Mouse (Mus musculus) urinary bladder, postnatal 36 days (tissue): ENCODE measurements around the gene Mis18bp1.
"Not testable (repeated sequence)": the region's sequence is repeated elsewhere in the genome, so short reads cannot be mapped to it uniquely, and the experiment has no call there.

ENCODE experiments used
- DNase-seq, 2 experiments: peaks; one replicate each; pipeline ENCODE4 v3.0.0; 2022; ENCODE audit warnings: low spot score in 2 of 2, mixed read lengths in 1 of 2

Mis18bp1 gene

DNA sequence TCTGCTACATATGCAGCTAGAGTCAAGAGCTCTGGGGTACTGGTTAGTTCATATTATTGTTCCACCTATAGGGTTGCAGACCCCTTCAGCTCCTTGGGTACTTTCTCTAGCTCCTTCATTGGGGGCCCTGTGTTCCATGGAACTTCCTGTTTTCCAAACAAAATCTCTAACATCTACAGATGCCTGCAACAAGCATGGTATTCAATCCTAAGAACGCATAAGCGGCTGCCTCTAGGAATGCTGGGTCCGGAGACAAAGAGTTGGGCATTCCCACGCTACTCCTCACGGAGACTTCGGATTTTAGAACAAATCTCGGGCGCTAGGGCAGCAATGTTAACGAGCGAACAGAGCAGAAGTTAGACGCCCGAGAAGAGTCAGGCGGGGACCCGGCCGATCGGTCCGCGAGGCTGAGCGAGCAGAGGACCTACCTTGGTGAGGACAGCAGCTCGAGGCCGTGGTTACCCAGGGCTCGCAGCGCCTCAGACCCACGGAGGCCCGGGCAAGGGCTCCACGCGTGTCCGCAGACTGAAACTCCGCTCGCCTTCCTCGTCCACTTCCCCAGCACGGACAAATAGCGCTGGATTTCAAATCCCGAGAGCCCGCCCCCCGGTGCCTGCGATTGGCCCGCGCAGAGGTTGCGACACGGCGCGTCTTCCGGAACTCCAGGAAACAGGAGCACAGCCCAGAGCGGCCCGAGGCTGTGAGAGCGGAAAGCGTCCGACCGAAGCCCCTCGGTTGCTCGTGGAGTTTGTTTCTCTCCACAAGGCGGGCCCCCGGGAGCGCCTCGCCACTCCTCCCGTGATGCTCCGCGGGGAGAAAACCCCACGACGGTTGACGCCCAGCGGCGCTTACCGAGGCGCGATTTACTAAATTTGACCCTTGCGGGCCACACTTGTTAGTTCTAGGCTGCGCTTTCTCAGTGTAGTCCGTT, at the start of gene Mis18bp1:
Gene Mis18bp1, minus strand, starts transcription at position 584 of the 931 bp plus-strand sequence.
- peak; percentile 92 to 94 for DNase-seq

- DNase-seq, result no peak
Observed at GRCm38 (mm10) chr12:65216404-65216840, 44.0 kb upstream of the Mis18bp1 start.

DNA sequence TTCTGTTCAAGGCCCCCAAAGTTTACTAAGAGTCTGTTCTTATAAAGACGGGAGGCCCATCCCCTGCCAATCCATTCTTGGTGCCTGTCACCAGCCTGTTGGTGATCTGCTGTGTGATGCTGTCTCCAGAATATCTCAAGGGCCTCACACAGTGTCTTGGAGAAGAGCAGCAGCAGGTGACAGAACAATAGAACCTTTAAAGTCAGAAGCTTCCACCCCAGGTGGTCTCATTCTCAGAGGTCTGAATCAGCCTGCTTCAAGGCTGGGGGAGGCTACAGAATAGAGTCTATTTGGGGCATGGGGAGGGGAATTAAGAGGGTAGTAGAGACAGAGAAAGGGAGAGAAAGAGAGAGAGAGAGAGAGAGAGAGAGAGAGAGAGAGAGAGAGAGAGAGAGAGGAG, 34.0 kb upstream of the Mis18bp1 start:
- DNase-seq, result no peak

DNA sequence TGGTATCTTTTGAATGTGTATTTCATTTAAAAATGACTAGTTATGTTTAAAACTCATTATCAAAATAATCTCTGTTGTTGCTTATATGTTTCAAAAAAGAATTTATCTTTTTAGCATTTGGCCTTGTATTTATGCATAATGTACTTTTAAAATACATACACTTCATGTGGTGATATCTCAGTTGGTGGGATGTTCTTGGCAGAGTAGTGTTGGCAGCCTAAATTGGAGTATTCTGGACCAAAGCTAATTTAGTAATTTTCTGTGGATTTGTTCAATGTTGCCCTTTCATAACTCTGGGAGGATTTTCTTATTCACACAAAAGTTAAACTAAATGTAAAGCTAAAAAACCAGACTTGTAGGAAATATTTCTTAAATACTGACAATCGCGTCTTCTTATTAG, 29.4 kb upstream of the Mis18bp1 start:
- no peak for DNase-seq

DNA sequence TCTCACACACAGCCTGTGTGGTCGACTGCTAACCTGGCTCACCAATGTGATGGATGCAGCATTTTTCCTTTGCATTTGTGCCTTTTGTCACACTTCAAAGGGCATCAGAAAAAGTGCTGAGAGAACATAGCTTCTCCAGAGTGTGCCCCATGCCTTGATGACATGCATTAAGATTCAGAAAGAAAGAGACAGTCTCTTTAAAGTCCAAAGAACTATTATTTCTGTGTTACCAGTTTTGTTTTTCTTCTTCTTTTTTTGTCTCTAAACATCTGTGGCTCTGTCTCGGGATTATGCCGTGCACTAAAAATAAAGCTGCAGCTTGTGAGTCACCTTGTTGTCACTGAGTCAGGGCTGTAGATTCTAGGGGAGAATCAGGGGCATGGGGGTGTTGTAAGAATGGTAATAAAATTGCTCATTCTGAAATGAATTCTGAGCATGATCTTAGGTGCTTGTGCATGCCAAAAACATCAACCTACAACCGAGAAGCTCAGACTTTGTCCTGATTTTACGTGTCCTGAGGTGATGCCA, 21.7 kb upstream of the Mis18bp1 start:
- no peak for DNase-seq

DNA sequence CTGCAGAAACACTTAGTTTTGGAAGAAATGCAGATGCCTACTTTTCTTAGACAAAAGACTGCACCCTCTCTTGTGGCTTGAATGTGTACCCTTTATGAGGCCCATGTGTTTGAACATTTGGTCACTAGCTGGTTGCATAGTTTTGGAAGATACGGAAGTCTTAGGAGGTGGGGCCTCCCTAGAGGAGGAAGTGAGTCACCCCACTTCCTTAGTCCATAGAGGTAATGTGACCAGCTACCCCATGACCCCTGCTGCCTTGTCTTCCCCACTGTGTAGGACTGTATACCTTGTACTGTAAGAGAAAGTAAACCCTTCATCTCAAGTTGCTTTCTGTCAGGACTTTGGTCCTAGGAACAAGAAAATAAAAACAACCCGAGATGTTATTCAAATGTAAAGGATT, 16.8 kb upstream of the Mis18bp1 start:
- no peak for DNase-seq

DNA sequence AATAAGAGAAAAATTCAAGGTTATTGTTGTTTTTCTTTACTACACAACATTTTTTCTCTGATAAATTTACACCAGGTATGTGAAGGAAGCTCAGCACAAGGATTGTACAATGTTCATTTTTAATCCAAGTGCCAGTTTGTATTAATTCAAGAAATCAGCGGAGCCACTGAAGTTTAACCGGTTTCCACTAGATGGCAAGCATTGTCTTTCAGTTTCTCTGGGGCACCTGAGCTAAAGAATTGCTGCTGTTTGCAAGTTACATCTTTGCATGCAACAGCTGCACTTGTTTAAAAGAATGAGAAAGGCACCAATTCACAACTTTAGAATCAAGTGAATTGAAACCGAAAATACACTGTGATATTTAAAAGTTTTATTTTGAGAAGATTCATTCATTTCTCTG, 15.0 kb upstream of the Mis18bp1 start:
- no peak for DNase-seq

DNA sequence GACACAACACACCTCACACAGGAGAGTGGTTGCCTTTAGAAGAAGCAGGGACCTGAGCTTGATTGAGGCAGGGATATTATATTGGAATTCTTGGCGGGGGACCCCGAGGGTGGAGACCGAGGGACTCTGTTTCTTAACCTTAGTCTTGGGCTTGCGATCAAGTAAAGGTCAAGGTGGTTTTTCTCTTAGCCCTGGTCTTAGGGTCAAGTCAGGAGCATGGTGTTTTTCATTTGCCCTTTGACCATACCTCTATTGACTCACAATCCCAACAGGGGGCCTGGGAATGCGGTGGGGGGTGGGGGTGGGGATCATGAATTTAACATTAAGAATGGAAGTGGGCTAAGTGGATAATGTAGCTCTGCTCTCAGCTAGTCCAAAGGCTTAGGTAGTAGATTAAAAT, 1.3 kb upstream of the Mis18bp1 start:
- DNase-seq, result no peak

GRCm38 (mm10) chr12:65172959-65173358, 555 bp upstream of the Mis18bp1 start:
- peak; percentile 26 to 41 for DNase-seq

DNA sequence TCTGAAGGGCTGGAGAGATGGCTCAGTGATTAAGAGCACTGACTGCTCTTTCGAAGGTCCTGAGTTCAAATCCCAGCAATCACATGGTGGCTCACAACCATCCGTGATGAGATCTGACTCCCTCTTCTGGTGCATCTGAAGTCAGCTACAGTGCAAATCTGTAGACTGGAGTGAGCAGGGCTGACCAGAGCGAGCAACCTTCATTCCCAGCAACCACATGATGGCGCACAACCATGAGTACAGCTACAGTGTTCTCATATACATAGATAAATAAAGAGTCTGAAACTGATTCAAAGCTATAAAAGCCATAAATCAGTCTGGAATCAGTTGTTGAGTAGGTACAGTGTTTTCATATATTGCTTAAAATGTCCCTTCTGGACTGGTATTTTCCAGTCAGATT, 36.3 kb downstream of the Mis18bp1 start:
- not testable (repeated sequence) for DNase-seq

GRCm38 (mm10) chr12:65119451-65119850, 53.0 kb downstream of the Mis18bp1 start:
- DNase-seq, result no peak

GRCm38 (mm10) chr12:65118968-65119367, 53.4 kb downstream of the Mis18bp1 start:
- no peak for DNase-seq

DNA sequence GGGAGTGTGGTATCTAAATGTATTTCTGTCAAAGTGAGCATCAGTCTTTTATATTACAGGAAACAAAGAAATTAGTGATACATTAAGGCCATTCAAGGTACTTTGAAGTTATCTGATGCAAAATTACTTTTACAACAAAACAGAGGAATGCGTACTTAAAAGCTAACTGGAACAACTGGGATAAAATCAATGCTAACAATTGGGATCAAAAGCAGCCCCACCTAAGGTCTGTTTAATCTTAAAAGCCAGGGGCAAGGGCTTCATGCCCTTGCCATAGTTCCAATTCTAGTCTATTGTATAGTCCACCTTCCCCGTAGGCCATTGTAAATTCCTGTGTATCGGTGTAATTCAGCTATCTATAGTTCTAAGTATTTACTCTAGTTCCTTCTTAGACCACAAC, 57.4 kb downstream of the Mis18bp1 start:
- DNase-seq, result not testable (repeated sequence)

DNA sequence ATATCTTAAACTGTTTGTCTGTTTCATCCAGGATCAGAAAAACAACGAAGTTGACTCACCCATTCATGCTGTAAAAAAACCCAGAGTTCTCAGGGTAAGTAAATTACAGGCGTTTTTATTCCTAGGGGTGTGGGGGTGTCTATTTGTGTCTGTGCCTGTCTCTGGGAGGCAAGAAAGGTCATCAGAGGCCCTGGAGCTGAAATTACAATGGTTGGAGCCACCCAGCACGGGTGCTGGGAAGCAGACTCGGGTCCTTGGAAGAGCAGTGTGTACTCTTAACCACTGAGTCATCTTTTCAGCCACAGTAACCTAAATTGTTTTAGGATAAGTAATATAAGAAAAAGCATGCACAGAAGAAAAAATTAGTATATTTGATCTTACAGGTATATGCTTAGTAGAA, 58.5 kb downstream of the Mis18bp1 start:
- no peak for DNase-seq

DNA sequence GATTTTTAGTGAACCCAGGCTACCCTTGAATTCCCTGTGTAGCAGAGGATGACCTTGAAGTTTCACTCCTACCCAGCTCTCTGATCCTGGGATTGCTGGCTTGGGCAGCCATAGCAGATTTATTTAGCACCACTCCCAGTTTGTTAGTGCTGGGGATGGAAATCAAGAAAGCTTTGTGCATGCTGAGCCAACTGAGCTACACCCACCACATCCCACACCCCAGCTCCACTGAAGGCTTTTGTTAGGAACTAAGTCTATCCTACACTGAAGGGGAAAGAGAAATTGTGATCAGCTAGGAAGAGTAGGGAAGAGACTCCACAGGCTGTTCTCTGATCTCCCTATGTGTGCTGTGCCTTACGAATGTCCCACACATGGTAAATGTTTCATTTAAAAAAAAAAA, 59.6 kb downstream of the Mis18bp1 start:
- no peak for DNase-seq

DNA sequence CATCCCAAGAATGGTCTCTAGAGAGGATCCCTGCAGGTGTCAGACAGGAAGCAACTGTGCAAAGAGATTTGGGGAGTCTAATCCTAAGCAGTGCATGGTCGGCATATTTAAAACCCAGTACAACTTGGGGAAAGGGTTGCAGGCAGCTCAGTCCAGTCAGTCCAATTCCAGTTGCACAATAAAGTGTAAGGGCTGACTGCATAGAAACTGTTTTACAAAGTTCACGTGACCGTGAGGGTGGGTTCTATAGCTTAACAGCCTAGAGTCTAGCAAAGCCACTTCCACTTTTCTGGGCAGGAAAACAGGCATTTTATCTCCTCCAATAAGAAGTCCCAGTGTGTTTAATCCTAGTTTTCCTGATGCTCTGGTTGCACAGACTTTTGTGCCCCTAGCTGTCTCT, 60.9 kb downstream of the Mis18bp1 start:
- no peak for DNase-seq

- no peak for DNase-seq
Observed at GRCm38 (mm10) chr12:65108746-65109145, 63.7 kb downstream of the Mis18bp1 start.
